Mouse (Mus musculus) urinary bladder, adult 2 months (tissue): ENCODE measurements around the gene Svep1. TPM values are rescaled to one million over a fixed set of nuclear protein-coding genes. Genes with fewer than 3 reads are reported as not detected.

Experiments used
- DNase-seq: peaks from one replicate; pipeline ENCODE4 v3.0.0; 2022; ENCODE audit warnings: low spot score
- polyA plus RNA-seq: library from polyadenylated mRNA; depleted of rRNA; stranded (reverse); fragments of >200 nt; gene quantifications from 2 replicates; pipeline ENCODE4 v1.2.3, GENCODE M21; 2012; rRNA removed

Svep1 gene
- polyA plus RNA-seq, result 27.4 and 31.3 TPM in 2 replicates

GRCm38 (mm10) chr4:58206115-58206945 is at the start of gene Svep1:
Svep1 (minus strand) TSS chr4:58206859.
- DNase-seq, result peak; percentile 44

GRCm38 (mm10) chr4:58253410-58253809 is 46.8 kb upstream of the Svep1 start:
- DNase-seq, result no peak

GRCm38 (mm10) chr4:58252381-58252780 is 45.7 kb upstream of the Svep1 start:
- DNase-seq, result no peak

GRCm38 (mm10) chr4:58245544-58245943 is 38.9 kb upstream of the Svep1 start:
- no peak for DNase-seq

DNA sequence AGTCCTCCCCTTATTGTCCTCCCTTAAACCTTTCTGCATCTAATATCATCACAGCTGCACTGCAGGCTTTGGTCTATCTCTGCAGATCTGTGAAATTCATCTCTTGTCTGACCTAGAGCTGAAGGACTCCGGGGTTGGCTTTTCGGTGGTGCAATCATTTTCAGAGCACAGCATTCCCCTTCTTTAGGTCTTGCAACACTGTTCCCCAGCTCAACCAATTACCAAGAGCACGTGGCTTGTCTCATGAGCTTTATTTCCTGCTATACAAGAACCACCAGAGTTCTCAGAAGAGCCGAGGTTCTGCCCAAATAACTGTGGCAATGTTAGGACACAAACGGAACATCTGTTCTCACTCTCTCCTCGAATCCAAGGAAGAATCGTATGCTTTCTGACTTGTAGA is 33.8 kb upstream of the Svep1 start:
- DNase-seq, result no peak

GRCm38 (mm10) chr4:58235828-58236227 is 29.2 kb upstream of the Svep1 start:
- no peak for DNase-seq

GRCm38 (mm10) chr4:58223499-58223898 is 16.8 kb upstream of the Svep1 start:
- DNase-seq, result no peak

- DNase-seq, result no peak
Observed at GRCm38 (mm10) chr4:58211374-58211773, 4.7 kb upstream of the Svep1 start.

GRCm38 (mm10) chr4:58210557-58211090 is 4.0 kb upstream of the Svep1 start:
- no peak for DNase-seq

- no peak for DNase-seq
Observed at GRCm38 (mm10) chr4:58205750-58206114, 927 bp downstream of the Svep1 start.

DNA sequence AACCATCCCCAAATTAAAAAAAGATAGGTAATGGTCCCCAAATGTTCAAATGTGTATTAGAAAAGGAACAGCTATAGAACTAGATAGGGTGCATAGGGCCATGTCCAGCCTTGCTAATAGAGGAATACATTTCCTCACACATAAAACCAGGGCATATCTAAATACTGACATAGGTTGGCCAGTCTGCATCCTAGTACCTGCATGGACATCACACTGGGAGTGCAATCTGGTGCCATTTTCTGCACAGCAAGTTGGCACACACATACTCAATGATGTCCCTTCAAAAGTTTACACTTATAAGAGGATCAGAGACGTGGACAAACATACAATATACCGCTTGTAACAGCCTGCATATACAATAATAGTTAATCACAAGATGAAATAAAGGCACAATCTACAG is 5.0 kb downstream of the Svep1 start:
- no peak for DNase-seq

- DNase-seq, result no peak
Observed at GRCm38 (mm10) chr4:58200826-58201225, 5.8 kb downstream of the Svep1 start.

DNA sequence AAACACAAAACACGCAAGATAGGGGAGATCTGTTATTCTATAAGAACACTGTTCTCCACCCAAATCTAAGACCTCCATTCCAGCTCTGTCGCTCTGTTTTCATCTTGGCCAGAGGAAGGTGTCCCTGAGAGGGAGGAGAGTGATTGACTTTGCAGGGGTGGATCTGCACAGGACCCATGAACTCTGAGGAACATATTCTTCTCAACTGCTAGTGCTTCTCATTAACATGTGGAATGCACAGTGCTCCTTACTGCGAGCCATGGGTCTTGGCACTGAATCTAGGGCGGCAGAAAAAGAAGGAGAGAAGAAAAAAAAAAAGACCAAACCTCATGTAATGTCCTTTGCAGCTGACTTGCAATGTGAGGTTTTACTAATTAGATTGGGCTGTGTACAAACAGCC is 9.4 kb downstream of the Svep1 start:
- DNase-seq, result no peak

DNA sequence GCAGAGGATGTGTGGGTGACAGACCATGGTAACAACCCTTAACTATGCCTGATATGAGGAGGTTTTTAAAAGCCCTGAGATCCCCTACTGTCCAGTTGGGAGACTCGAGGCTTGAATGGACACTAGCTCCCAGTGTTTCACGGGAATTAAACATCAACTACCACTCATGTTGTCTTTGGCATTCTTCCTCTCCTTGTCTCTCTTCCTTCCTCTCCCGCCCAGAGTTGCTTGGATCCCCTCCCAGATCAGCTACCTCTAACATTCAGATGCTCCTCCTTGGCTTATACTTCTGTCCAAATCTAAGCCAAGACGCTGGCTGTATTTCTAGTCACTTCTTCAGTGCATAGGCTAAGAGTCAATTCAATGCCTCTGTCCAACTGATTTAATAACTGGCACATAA is 9.9 kb downstream of the Svep1 start:
- DNase-seq, result no peak

DNA sequence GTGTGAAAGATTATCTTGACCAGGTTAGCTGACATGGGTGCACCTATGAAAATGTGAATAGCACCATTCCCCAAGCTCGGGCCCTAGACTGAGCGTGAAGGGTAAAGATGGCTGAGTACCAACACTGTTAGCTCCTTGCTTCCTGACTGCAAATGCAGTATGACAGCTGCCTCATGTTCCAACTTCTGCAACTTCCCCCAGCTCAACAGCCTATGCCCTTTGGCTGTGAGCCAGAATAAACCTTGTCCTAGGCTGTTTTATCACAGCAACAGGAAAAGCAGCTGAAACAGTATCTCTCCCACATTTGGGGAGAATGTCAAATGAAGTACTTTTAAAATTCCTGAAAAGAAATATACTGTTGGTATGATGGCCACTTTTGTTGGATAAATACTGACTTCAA is 10.7 kb downstream of the Svep1 start:
- no peak for DNase-seq

DNA sequence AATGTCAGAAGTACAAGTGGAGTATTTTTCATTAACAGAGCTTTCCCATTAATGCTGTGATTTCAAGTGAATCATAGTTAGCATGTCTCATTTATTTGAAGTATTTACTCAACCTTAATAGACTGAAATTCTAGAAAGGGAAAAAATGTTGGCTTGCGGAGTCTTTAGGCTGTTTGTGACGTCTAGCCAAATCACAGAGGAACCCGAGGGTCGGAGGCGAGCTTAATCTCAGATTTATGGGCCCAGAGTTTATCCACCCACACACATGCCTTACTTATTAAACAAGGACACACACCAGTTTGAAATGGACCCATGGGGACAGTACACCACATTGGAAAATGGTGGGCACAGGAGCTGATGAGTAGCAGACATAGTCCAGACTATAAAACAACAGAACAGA is 17.4 kb downstream of the Svep1 start:
- DNase-seq, result no peak

DNA sequence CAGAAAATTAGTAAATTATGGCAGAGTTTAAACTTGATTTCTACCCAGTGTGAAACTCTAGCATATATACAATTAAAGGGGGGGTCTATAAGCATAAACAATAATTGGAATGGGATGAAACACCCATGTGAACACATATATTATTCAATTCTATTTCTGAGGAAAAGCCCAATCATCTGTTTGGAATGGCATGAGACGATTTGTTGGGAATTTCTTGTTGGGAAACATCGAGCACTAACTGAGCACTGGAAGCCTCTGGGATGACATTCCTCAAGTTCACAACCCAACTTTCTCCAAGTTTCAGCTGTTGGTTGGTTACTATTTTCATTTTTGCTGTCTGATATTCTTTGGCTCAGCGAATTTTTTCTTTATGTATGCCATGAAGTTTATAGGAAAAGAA is 21.3 kb downstream of the Svep1 start:
- no peak for DNase-seq

GRCm38 (mm10) chr4:58184681-58185341 is 21.8 kb downstream of the Svep1 start:
- DNase-seq, result no peak

DNA sequence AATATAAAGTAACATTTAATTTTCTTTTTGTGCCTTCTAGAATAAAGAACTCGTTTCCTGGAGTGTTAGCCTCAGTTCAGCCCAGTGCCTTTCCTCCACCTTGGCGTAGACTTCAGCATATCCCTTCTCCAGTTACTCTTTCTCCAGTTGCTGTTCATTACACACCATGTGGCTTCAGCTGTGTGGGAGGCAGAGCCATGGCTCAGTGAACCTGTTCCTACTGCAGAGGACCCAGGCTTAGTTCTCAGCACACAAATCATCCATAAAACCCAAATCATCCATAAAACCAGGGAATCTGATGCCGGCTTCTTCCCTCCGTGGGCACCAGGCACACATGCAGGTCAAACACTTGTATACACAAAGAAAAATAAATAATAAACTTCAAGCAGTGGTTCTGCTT is 22.8 kb downstream of the Svep1 start:
- DNase-seq, result no peak

GRCm38 (mm10) chr4:58178489-58178888 is 28.2 kb downstream of the Svep1 start:
- no peak for DNase-seq

GRCm38 (mm10) chr4:58177256-58177655 is 29.4 kb downstream of the Svep1 start:
- peak; percentile 33 for DNase-seq

GRCm38 (mm10) chr4:58174435-58174987 is 32.1 kb downstream of the Svep1 start:
- no peak for DNase-seq

DNA sequence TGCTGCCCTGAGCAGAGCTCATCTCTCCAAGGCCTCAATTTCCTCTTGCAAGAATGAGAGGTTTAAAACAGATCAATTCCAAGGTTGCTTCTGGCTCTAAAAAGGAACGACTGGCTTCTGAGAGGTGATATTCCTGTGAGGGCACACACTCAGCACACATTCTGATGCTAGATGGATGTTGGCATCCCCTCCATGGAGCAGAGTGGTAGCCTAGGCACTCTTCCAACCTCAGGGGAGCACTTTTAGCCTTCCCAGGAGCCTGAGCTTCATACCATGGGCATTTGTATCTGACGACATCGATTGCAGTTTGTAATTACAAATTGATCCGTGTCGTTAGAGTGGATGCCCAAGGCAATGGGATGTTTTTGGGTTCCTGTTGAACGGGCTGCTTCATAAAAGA is 33.3 kb downstream of the Svep1 start:
- DNase-seq, result no peak
